Mouse (Mus musculus) midbrain, embryonic 14.5 days (tissue): ENCODE measurements around the gene Scaf1. TPM values are rescaled to one million over a fixed set of nuclear protein-coding genes. Genes with fewer than 3 reads are reported as not detected.

Experiments used
- ATAC-seq: fragments of 200-750 bp; cut with Nextera tagmentation; 2 replicates; pipeline ENCODE4 v1.8.0; 2017; ENCODE audit warnings: moderate number of reproducible peaks, moderate library complexity; ENCODE audit not compliant: low FRiP score, low TSS enrichment
- DNase-seq: peaks from one replicate; pipeline ENCODE4 v3.0.0-alpha.2; 2015
- H3K27ac ChIP-seq: fragments of 300-500 bp; sonication (generic); replicated peaks from 2 replicates; pipeline ENCODE4 v1.5.1; 2014; ENCODE audit warnings: mild to moderate bottlenecking, low read depth, low read length, moderate library complexity
- H3K27me3 ChIP-seq: fragments of 300-500 bp; sonication (generic); 2 replicates; pipeline ENCODE4 v1.6.1; 2014; ENCODE audit warnings: low read length, control low read depth, mixed read lengths; ENCODE audit not compliant: control insufficient read depth, insufficient read depth
- H3K36me3 ChIP-seq: fragments of 300-500 bp; sonication (generic); 2 replicates; pipeline ENCODE4 v1.6.1; 2014; ENCODE audit warnings: low read length, control low read depth; ENCODE audit not compliant: control insufficient read depth, insufficient read depth
- H3K4me1 ChIP-seq: fragments of 300-500 bp; sonication (generic); 2 replicates; pipeline ENCODE4 v1.6.1; 2014; ENCODE audit warnings: mild to moderate bottlenecking, antibody characterized with exemption, low read length, control low read depth; ENCODE audit not compliant: control insufficient read depth, insufficient read depth
- H3K4me2 ChIP-seq: fragments of 300-500 bp; sonication (generic); 2 replicates; pipeline ENCODE4 v1.6.1; 2014; ENCODE audit warnings: mild to moderate bottlenecking, low read length, moderate library complexity
- H3K4me3 ChIP-seq: fragments of 300-500 bp; sonication (generic); replicated peaks from 2 replicates; pipeline ENCODE4 v1.5.1; 2014; ENCODE audit warnings: low read depth, low read length
- H3K9ac ChIP-seq: fragments of 300-500 bp; sonication (generic); replicated peaks from 2 replicates; pipeline ENCODE4 v1.6.1; 2014; ENCODE audit warnings: mild to moderate bottlenecking, low read length, moderate library complexity
- H3K9me3 ChIP-seq: fragments of 300-500 bp; sonication (generic); 2 replicates; pipeline ENCODE4 v1.6.1; 2016; ENCODE audit warnings: low read length, control low read depth, mixed read lengths; ENCODE audit not compliant: control insufficient read depth
- WGBS: fragments of 180-500 bp; shearing (Covaris S2); extraction: QIAGEN DNeasy Blood & Tissue Kit; methylation state at CpG from one replicate; pipeline ENCODE4 v1.1.7; 2014; 5-methylcytosine and 5-hydroxymethylcytosine counted together
- polyA plus RNA-seq: library from polyadenylated mRNA; unstranded; fragments of >200 nt; fragmentation: Nextera tagmentation; extraction: Ambion mirVana; gene quantifications from 2 replicates; pipeline ENCODE4 v1.2.1, GENCODE M21; 2014

Gene Scaf1
- polyA plus RNA-seq, 1 experiment from 2014 or later, result 60.6 TPM

GRCm38 (mm10) chr7:45048001-45048890 is 32.1 kb upstream of the Scaf1 start:
- Histone ChIP-seq H3K27ac (no peak overlapping the region), H3K4me3 (no peak overlapping the region), H3K9ac (no peak overlapping the region), H3K27me3 (no peaks in the 10 kb centered on the region), H3K4me2 (no peak overlapping the region), H3K4me1 (no peaks in the 10 kb centered on the region; the same call in 1 of the 2 replicates), H3K9me3 (no peaks in the 10 kb centered on the region), H3K36me3 (peaks cover 72% of the 10 kb centered on the region)
- WGBS, result 93% methylated on average over 38 of the region's 38 CpGs
- no peak for DNase-seq
- no peak for ATAC-seq

- no peak overlapping the region for H3K27ac ChIP-seq
- ATAC-seq, result no peak
- H3K4me2 ChIP-seq, result no peak overlapping the region
- no peak overlapping the region for H3K4me3 ChIP-seq
- no peaks in the 10 kb centered on the region for H3K9me3 ChIP-seq
- DNase-seq, result no peak
- 98% methylated on average over 14 of the region's 14 CpGs for WGBS
- H3K9ac ChIP-seq, result no peak overlapping the region
- H3K27me3 ChIP-seq, result no peaks in the 10 kb centered on the region
- H3K36me3 ChIP-seq, result peaks cover 79% of the 10 kb centered on the region
- no peaks in the 10 kb centered on the region; the same call in 1 of the 2 replicates for H3K4me1 ChIP-seq
These were observed 31.3 kb upstream of the Scaf1 start for GRCm38 (mm10) chr7:45047491-45047890.

- H3K4me3 ChIP-seq, result no peak overlapping the region
- ATAC-seq (no peak), DNase-seq (no peak)
- no peaks in the 10 kb centered on the region for H3K27me3 ChIP-seq
- H3K4me2 ChIP-seq, result no peak overlapping the region
- no peak overlapping the region for H3K9ac ChIP-seq
- WGBS, result 96% methylated on average over 26 of the region's 26 CpGs
- peaks cover 85% of the 10 kb centered on the region for H3K36me3 ChIP-seq
- H3K9me3 ChIP-seq, result no peaks in the 10 kb centered on the region
- no peaks in the 10 kb centered on the region; the same call in 1 of the 2 replicates for H3K4me1 ChIP-seq
- H3K27ac ChIP-seq, result no peak overlapping the region
These were observed 30.7 kb upstream of the Scaf1 start for GRCm38 (mm10) chr7:45046853-45047350.

- Histone ChIP-seq H3K27me3 (no peaks in the 10 kb centered on the region), H3K27ac (no peak overlapping the region), H3K4me1 (no peaks in the 10 kb centered on the region), H3K36me3 (peaks cover 96% of the 10 kb centered on the region), H3K9me3 (no peaks in the 10 kb centered on the region), H3K4me3 (no peak overlapping the region), H3K9ac (no peak overlapping the region), H3K4me2 (no peak overlapping the region)
- DNase-seq (no peak), ATAC-seq (no peak)
- WGBS, result 95% methylated on average over 22 of the region's 22 CpGs
These were observed 29.6 kb upstream of the Scaf1 start for GRCm38 (mm10) chr7:45045741-45046140.

- H3K9ac ChIP-seq, result no peak overlapping the region
- H3K4me2 ChIP-seq, result no peak overlapping the region
- H3K4me3 ChIP-seq, result no peak overlapping the region
- no peak for ATAC-seq
- H3K27ac ChIP-seq, result no peak overlapping the region
- no peaks in the 10 kb centered on the region for H3K27me3 ChIP-seq
- DNase-seq, result no peak
- peaks cover 98% of the 10 kb centered on the region for H3K36me3 ChIP-seq
- no peaks in the 10 kb centered on the region for H3K9me3 ChIP-seq
- H3K4me1 ChIP-seq, result no peaks in the 10 kb centered on the region
- 97% methylated on average over 14 of the region's 14 CpGs for WGBS
These were observed 27.1 kb upstream of the Scaf1 start for GRCm38 (mm10) chr7:45043307-45043706.

GRCm38 (mm10) chr7:45040851-45041250 is 24.7 kb upstream of the Scaf1 start:
- no peaks in the 10 kb centered on the region for H3K27me3 ChIP-seq
- H3K27ac ChIP-seq, result no peak overlapping the region
- no peak for DNase-seq
- WGBS, result 93% methylated on average over 9 of the region's 9 CpGs
- no peak overlapping the region for H3K4me3 ChIP-seq
- H3K9ac ChIP-seq, result no peak overlapping the region
- peaks cover 97% of the 10 kb centered on the region for H3K36me3 ChIP-seq
- no peak overlapping the region for H3K4me2 ChIP-seq
- ATAC-seq, result no peak
- H3K4me1 ChIP-seq, result no peaks in the 10 kb centered on the region
- H3K9me3 ChIP-seq, result no peaks in the 10 kb centered on the region

GRCm38 (mm10) chr7:45038411-45038810 is 22.2 kb upstream of the Scaf1 start:
- Histone ChIP-seq H3K27me3 (no peaks in the 10 kb centered on the region), H3K27ac (no peak overlapping the region), H3K9me3 (no peaks in the 10 kb centered on the region), H3K4me1 (no peaks in the 10 kb centered on the region), H3K9ac (no peak overlapping the region), H3K4me2 (no peak overlapping the region), H3K36me3 (peaks cover 97% of the 10 kb centered on the region), H3K4me3 (no peak overlapping the region)
- DNase-seq (no peak), ATAC-seq (no peak)
- WGBS, result 97% methylated on average over 9 of the region's 9 CpGs

- Histone ChIP-seq H3K27me3 (no peaks in the 10 kb centered on the region), H3K4me3 (no peak overlapping the region), H3K36me3 (peaks cover 97% of the 10 kb centered on the region), H3K27ac (no peak overlapping the region), H3K9me3 (no peaks in the 10 kb centered on the region), H3K4me1 (no peaks in the 10 kb centered on the region), H3K4me2 (no peak overlapping the region), H3K9ac (no peak overlapping the region)
- DNase-seq (peak; percentile 60), ATAC-seq (no peak)
- 77% methylated on average over 7 of the region's 7 CpGs for WGBS
These were observed 21.7 kb upstream of the Scaf1 start for GRCm38 (mm10) chr7:45037720-45038361.
